Mouse (Mus musculus): ENCODE data around the gene Nav1. TPM values are rescaled to one million over a fixed set of nuclear protein-coding genes. Genes with fewer than 3 reads are reported as not detected.
A peak's percentile ranks its signal among the peaks of the same experiment; 100 is the strongest.

Gene Nav1
- total RNA-seq, 2 experiments from 2014 or later, result 17.2 to 29.5 TPM

DNA sequence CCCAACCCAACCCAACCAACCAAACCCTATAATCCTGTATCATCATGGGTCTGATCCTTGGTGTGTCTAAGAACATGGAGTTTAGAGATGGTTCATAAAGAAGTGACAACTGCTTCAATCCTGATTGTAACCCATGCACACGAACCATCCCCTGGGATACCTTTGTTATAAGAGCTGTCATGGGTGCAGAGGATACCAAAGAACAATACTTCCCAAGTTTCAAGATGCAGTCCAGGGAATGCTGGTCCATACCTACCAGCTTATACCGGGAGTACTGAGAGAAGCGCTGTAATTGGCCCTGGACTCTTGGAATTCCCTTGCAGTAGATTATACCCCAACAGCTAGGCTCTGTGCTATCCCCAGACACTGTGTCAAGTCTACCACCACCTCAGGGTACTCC lies 165.2 kb downstream of the Nav1 start:
- DNase-seq, result no peak

DNA sequence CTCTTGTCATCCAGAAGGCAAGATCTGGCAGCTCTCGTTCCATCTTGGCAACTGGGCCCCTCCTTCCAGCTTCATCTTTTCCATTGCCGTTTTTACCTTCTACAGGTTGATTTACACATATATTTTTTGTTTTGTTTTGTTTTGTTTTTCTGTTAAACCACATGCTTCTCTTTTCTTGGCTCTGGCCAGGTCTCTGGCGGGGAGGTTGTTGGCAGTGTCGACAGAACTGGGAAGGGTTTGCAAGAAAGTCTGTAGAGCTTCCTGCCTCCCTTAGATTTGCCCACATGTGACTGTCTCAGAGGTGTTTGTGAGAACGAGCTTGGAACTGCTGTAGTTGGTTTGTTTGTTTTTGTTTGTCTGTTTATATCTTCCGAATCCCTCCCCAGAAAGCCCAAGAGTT lies 166.1 kb downstream of the Nav1 start:
- DNase-seq, result no peak

DNA sequence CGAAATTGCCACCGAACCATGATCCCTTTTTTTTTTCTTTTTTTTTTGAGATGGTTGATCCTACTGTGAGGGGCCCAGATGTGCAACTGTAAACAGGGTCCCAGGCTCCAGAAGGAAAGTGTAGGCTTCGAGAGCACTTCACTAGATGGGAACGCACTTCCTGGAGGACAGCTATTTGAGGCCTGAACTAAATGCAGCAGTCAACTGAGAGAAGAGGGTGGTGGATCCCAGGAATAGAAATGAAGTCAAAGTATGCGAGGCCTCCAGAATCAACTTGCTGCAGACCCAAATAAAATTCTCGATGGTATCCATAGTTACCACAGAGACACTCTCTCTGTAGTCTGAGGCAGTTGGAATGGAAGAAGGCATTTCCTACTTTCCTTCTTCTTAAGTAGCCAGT lies 168.3 kb downstream of the Nav1 start:
- no peak for DNase-seq

DNA sequence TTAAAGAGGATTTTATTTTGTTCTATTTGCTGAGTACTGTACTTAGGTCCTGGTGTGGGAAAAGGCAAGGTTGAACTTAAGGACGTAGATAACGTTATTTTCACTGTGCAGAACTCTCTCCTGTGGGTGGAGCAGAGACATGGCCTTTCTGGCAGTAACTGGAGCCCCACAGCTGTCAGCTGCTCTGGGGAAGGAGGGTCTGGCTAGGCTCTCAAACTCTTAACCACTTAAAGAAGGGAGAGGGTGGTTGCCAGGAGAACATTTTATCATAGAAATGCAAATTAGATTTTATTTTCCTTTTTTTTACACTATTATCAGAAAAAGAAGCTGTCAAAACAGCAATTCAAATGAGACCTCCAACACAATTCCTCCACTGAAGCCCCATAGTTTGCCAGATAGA lies 171.3 kb downstream of the Nav1 start:
- peak; percentile 34 for DNase-seq

DNA sequence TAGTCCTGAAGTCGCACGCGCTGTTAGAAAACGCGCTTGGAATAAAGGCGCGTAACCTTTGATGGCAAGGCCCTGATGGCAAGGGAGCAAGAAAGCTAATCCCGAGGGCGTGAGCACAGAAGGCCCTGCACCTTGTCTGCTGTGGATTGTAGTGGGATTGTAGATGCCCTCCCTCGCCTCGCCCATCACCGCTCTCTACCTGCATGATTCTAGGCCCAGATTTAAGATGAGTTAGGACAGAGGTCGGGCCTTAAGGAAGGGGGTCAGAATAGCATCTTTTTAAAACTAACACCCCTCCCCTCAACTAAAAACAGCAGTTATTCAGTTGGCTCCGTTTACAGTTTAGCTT lies 176.5 kb downstream of the Nav1 start:
- no peak for DNase-seq

DNA sequence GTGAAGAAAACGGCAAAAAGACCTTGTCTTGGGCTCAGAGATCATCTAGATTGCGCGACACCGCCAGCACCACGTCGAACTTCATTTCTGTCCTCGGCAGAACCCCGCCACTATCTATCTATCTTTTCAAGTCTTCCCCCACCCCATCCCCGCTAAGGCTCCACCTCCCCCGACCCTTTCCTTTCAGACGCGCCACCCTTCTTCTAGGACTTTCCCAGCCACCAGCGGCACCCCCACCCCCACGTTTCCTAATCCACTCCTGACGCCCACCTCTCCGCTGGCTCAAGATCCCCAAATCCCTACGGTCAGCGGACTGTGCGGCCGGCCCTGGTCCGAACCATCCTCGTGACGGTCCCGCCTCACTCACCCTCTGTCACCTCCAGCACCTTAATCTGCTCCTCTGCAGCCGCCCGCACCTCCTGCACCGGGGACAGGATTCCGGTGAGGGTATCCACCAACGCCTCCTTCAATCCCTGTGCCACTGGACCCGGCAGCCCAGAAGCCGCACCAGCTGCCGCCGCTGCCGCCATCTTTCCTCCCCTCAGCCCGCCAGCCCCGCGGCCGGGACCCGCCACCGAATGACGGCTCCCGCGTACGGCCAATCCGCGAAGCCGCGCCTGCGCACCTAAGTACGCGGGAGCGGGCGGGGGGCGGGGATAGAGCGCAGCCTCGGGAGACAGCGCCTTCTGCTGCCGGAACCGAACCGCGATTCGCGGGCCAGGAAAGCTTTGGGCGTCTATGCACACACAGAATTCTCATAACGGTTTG lies 177.0 kb downstream of the Nav1 start, which contains the start of gene Ipo9:
Ipo9 (minus strand) TSS at position 599 of the 768 bp plus-strand sequence.
- DNase-seq, result peak; percentile 95

DNA sequence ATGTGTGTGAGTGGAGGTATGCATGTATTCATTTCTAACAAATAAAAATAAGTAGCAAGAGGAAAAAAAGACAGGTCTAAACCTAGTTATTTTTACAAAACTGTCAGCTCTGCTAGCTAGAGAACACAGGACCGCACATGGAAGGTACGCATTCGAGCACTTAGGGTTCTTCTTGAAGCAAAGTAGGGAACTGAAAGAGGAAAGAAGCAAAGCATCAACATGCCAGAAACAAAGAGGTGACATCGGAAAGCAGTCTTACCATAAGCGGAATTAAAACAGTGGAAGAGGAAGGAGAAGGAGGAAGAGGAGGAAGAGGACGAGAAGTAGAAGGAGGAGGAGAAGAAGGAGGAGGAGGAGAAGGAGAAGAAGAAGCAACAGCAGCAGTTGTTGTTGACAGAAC lies 179.7 kb downstream of the Nav1 start:
- no peak for DNase-seq

DNA sequence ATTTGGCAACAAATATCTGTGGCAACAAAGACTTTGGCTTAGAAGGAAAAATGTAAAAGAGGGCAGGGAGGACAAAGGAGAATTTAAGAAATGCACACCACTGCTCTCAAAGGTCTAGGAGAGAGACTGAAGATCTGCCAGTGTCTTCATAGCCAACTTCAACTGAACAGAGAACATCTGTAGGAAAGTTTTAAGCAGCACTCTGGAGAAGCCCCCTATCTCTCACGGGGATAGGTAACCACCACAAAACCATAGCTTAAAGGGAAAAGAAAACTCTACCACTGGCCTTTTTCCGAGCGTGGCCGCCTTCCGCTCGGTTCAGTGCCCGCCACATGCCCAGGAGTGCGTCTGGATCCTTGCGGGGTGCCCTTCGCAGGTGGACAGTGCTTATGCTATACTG lies 180.4 kb downstream of the Nav1 start:
- no peak for DNase-seq

DNA sequence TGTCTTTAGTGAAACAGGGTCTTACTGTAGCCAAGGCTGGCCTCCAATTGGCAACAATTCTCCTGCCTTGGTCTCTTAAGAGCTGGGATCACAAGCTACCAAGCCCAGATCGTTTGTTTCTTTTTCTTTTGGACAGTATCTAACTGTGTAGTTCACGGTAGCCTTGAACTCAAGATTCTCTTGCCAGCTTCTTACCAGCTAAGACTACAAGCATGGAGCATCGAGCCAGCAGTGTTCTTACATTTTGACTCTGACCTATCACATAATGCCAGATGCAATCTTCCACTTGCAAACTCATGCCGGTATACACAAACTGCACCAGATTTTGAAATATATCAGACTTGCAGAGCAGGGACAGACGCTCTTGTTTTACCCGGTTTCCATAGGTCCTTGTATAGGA lies 184.3 kb downstream of the Nav1 start:
- no peak for DNase-seq

DNA sequence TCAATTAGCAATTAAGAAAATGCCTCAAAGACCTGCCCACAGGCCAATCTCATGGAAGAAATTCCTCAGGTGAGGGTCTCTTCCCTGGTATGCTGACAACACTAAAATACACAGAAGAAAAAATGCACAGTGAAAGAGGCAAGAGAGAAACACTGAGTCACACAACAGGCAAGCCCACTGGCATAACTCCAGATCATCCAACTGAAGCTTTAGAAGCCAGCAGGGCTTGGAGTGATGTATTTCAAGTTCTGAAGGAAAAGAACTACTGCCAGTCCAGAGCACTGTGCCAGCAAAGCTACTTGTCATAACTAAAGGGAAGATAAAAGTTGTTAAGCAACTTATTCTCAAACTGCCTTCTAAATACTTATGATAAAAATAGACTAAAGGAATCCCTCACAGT lies 193.1 kb downstream of the Nav1 start:
- DNase-seq, result no peak

DNA sequence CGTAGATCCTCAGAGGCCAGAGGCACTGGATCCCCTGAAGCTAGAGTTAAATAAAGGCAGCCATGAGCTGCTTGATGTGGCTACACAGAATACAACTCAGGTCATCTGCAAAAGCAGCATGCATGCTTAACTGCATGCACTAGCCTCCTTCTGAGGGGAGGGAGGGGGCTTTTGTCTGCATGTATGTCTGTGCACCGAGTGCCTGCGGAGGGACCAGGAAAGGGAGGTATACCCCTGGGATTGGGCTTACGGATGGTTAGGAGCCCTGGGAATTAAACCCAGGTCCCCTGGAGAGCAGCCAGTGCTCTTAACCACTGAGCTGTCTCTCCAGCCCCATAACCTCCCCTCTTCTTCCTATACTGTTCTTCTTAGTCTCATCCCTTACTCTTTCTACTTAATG lies 195.0 kb downstream of the Nav1 start:
- no peak for DNase-seq

DNA sequence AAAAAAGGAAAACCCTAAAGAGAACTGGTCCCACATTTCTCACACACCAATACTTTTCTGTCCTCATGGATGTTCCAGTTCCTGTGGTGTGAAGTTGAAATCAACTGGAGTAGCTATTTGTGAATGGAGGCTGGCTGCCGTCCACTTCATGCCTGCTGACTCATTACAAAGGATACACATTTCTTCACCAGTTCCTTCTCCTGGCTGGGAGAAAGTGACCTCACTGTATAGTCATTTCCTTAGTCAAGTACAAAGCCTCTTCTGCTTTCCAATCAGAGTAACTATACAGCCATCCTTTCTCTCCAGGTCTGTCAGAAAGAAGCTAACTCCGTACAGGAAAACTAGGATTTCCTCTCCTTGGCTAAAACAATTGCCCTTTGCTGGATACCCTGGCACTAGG lies 196.1 kb downstream of the Nav1 start:
- DNase-seq, result peak; percentile 42

DNA sequence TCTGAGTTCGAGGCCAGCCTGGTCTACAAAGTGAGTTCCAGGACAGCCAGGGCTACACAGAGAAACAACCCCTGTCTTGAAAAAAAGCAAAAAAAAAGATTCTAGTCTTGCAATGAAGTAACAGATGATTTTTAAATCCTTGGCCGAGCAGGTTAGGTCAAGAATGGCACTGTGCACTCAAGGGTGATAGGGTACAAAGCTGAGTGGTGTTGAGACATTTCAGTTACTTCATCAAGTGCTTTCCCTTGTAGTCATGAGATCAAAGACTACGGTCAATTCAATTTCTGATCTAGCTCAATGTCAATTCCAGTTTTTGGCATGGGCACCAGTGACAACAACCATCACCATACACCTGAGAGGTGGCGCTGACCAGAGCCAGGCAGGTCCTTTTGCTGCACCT lies 198.1 kb downstream of the Nav1 start:
- DNase-seq, result no peak

DNA sequence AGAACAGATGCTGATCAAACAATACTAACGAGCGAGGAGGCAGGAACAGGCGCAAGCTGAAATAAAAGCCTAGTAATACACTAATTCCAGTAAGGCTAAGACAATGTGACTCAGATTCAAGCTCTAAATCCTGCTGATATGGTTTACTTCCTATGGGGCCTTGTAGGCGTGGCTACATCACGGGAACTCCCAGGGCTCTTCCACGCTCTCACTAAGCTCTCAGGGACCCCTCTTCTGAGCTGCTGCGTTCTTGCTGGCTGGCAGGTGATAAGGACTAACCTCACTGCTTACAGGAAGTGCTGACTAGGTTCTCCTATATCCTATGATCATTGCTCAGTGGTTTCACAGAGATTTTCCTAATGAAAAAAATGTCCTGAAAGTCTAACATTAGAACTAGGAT lies 201.7 kb downstream of the Nav1 start:
- no peak for DNase-seq

DNA sequence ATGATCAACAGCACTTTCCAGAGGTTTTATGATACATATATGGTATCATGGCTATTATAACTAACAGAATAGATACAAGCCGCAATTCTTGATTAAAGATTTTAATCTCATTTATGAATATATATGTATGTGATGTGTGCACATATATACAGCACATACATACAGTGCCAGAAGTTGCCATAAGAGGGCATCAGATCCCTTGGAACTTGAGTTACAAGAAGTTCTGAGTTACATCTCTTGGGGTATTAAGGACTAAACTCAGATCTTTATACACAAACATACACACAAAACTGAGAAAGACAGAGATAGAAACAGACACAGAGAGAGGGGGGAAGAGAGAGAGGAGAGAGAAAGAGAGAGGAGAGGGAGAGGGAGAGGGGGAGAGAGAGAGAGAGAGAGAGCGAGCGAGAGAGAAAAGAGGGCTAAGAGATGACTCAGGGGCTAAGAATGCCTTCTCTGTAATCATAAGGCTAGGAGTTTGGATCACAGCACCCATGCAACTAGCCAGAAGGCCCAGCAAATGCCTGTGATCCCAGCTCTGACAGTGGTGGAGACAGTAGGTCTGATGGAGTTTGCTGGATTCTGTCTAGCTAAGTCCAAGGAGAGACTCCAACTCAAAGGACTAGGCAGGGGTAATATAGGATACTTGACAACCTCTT lies 205.5 kb downstream of the Nav1 start:
- DNase-seq, result no peak

DNA sequence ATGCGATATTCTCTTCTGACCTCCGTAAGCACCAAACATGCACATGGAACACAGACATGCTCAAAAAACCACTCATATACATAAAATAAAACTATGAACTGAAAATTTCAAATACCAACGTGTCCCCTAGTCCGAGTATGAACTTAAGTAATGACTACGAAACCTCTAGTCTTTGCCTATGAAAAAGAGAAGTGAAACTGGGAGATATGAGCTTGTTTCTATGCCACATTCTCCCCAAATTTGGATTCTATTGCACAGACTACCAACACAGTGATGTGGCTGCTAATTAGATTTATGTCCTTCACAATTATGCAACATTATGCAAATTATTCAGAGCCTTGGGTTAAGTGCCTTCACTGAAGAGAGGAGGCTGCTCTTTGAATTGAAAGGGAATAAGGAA lies 207.6 kb downstream of the Nav1 start:
- DNase-seq, result no peak

DNA sequence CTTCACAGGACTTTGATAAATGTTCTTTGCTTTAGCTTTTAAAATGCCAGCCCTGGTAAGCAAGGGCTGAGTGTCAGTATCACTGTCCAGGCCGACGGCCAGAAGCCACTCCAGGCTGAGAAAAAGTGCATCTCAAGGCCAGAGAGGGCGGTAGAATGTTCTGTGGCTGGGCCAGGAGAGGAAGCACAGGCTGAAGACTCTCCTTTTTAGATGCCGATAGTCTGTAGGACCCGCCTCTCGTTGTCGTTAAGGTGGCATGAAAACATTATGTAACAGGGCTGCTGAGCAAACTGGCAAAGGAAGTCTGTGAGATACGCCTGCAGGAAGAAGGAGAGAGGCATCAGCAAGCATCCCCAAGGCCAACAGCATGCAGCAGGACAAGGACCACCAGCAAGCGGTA lies 221.9 kb downstream of the Nav1 start:
- no peak for DNase-seq

Small RNAs within 50 kb of the gene (microRNA-seq; reads per million reads assigned to microRNA genes)
- 0 reads per million in 2 experiments for gene Mir1231

Other genes starting within 250 kb of the Nav1 start
- 100 to 1,000 TPM; 261 to 295 TPM for gene Shisa4, start 232.1 kb downstream of the Nav1 start, total RNA-seq (2021)
- gene Ipo9, start 176.8 kb downstream of the Nav1 start, total RNA-seq (2021), result 10 to 100 TPM; 50.9 to 61.4 TPM
- 10 to 100 TPM; 63.5 to 70.3 TPM for gene Csrp1, start 112.8 kb upstream of the Nav1 start, total RNA-seq (2021)
- gene Phlda3, start 158.8 kb upstream of the Nav1 start, total RNA-seq (2021), result 10 to 100 TPM; 24.1 to 36.7 TPM
- 100 to 1,000 TPM; 162 to 214 TPM for gene Tnni1, start 172.1 kb upstream of the Nav1 start, total RNA-seq (2021)
- under 1 TPM; 0.11 to 0.12 TPM for gene Lad1, start 211.3 kb upstream of the Nav1 start, total RNA-seq (2021)
- gene Tnnt2, start 229.1 kb upstream of the Nav1 start, total RNA-seq (2021), result 10 to 100 TPM; 41.1 to 52.6 TPM

Measured in gastrocnemius, postnatal 10 days (tissue).